Mouse (Mus musculus): ENCODE results near the gene Wnk3. TPM values are rescaled to one million over a fixed set of nuclear protein-coding genes. Genes with fewer than 3 reads are reported as not detected.
A peak's percentile ranks its signal among the peaks of the same experiment; 100 is the strongest.
"Not testable (repeated sequence)": the region's sequence is repeated elsewhere in the genome, so short reads cannot be mapped to it uniquely, and the experiment has no call there.

The Wnk3 gene
- polyA plus RNA-seq (2017; shearing (Covaris generic)): under 1 TPM; 0.09 to 0.45 TPM

DNA sequence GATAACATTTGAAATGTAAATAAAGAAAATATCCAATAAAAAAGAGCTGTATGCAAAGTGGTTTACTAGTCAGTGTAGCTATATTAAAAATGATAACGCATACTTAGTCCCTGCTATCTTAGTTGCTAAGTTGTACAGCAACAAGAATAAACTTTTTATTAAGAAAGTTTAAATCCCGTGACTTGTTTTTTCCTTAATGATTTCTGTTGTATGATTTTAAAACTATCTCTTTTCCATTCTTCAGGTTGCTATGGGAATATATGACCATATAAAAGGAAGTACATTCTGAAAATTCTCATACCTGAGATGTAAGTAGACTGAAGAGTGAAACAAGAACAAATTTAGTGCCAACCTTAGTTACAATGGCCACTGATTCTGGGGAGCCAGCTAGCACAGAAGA is at the start of gene Wnk3:
TSS of gene Wnk3 (plus strand) at position 301 of the 400 bp plus-strand sequence.
- ATAC-seq: no peak

DNA sequence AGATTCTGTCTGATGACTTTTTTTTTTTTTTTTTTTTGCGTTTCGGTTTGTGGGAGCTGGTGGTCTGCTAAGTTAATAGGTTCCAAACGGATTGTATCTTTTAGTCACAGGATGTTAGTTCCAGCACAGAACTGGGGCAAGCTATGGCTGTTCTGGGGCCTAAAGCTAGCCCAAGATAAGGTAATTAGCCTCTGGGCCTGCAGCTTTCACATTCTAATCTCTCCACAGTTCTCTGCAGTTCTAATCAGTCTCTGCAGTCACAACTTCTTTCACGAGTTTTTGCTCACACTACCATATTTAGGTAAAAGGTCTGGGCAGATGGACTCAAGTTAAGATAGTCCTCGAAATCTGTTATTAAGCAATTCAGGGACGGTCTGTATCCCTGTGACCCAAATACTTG is 39.5 kb upstream of the Wnk3 start:
- no peak for ATAC-seq

DNA sequence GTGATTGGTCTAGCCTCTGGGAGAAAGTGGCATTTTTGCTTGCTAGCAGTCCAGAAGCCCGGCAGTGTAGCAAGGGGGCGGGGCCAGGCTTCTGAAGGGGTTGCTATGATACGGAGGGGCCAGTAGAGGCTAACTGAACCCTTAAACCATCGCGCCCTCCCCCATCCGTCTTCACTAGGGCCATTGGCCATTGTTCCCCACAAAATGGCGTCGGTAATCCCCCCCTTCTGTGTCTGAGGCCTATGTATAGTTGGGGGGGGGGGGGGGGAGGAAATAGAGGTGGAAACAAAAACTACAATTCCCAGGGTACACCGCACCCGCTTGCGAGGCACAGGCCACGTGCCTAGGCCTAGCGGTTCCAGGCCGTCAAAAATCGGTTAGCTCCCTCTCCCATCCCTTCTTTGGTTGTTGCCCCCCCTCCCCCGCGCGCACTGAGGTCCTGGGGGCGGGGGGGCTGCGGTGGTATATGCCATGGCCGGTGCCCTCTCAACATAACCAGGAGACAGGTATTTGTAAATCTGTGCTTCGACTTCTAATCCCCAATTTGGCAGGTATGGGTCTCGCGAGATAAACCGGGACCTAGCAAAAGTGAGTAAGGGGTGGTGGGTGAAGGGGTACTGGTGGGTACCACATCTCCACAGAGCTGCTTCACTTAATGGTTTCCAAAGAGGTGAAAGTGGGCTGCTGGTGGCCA is 29.3 kb upstream of the Wnk3 start:
- ATAC-seq: no peak

DNA sequence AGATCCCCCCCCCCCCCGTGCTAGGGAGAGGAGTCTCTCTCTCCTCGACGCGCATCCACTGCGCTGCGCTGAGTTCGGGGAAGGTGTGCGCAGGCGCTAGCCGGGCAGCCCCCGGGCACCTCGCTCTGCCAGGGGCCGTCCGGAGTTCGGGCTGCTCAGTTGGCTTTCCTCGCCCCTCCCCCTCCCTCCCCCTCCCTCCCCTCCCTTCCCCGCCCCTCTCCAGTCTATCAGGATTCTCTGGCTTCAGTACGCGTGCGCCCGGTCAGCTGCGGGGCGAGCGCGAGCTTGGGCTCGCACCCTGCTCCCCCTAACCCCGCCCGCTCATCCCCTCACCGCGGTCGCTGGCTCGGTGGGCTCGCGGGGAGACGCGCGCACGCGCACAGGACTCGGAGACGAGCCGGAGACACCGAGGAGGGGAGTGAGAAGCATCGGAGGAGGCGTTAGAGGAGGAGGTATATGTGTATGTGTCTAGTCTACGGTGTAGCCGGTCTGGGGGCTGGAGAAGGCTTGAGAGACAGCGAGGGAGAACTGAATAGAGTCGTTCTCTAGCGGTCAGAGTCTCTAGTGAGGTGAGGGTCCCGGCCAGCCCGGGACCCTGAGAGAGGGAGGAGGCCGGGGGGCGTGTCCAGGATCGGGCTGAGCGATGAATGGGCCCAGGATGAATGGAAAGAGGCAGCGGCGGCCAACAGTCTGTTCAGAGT is 28.5 kb upstream of the Wnk3 start:
- no peak for ATAC-seq

DNA sequence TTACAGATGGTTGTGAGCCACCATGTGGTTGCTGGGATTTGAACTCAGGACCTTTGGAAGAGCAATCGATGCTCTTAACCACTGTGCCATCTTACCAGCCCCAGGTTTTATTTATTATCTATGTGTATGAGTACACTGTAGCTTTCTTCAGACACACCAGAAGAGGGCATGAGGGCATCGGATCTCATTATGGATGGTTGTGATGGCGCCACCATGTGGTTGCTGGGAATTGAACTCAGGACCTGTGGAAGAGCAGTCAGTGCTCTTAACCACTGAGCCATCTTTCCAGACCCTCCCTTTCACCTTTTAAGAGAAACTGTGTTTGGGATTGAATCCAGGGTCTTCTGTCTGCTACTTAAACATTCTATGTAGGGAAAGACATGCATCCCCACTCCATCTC is 24.7 kb upstream of the Wnk3 start:
- not testable (repeated sequence) for ATAC-seq

DNA sequence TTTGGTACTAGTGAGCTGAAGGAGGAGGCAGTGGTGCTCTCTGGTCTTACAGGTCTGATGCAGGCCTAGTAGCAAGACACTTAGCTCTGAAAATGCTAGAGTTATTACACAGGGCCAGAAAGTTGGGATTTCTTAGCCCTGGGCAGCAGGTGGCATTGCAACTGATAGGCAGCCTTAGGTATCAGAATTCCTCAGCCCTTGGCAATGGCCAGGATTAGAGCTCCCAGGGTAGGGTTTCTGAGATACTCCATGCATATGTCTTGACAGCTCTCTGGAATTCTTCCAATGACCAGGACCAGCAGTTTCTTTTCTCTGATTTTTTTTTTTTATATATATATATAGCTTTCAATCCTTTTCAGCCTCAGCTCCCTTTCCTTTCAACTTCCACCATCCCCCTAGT is 100.5 kb downstream of the Wnk3 start:
- ATAC-seq: no peak

DNA sequence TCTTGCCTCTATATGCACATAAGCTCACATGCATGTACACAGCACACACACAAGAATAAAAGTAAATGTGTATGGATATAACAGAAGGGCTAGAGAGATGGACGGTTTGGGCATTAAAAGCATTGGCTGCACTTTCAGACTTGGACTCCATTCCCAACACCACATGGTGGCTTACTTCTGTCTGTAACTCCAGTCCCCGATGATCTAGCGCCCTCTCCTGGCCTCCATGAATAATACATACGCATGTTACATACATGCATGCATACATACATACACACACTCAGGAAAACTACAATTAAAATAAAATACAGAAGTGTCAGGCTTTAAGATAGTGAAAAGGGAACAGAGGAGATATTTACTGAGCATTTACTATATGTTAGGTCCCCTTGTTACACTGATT is 115.9 kb downstream of the Wnk3 start:
- ATAC-seq: no peak

DNA sequence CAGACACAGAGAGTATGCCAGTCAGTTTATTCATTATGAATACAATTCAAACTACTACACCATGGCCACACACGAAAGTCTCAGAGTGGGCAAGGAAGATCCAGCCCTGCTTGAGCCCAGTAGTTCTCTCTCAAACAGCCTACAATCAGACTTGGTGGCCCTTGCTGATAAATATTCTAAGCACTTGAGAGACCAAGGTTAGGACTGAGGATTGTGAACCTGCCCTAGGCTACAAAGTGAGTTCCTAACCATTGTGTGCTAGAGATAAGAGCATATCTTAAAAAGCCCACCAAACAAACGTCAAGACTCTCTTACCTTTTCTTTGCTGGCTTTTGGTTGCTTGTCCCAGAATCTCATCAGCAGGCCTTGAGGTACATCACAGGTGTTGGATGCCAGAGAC is 135.7 kb downstream of the Wnk3 start:
- ATAC-seq: no peak

DNA sequence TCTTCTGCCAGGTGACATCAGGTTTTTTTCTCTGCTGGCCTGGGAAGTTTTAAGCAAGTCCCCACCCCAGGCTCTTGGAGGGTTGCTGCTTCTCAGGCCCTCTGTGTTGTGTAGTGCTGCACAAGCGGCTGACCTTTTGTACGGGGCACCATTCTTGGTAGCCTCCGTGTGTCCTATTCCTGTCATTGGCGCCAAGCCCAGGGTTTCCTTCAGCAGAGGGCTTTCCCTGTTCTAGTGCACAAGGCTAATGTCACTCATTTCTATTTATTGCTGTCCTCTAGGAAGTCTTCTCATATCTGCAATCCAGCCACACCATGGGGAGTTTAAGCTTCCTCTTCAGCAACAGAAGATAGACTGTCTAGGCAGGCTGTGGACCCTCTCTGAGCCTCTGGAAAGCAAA is 139.9 kb downstream of the Wnk3 start:
- ATAC-seq: no peak

DNA sequence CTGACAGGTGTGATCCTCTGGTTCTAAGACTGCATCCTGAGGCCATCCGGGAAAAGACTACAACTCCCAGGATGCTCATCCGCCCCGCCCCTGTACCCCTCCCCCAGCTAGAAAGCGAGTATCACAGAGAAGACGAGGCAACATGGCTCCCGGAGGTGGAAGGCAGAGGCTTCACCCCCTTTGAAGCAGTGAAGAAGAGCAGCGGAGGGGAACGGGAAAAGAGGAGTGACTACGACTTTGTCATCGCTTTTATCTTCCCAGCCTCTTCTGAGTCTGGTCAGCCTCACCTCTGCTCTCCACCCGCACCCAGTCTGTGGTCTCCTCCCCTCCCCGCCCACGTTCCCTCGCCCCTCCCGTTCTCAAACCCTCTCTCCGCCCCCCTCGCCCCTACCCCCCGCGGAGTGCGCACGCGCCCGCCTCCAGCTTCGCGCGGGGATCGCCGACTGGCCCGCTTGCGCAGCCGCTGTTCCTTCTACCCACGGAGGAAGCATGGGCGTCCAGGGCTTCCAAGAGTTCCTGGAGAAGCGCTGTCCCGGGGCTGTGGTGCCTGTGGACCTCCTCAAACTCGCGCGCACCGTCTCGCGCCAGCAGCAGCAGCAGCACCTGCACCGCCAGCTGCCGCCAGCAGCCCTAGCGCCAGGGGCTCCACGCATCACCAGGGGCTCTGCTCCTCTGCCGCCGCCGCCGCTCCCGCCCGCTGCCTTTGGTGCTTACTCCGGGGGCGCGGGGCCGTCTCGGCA is 146.1 kb downstream of the Wnk3 start, which contains the start of gene Fam120c:
TSS of gene Fam120c (plus strand) at position 415 of the 740 bp plus-strand sequence.
- peak; percentile 72 for ATAC-seq

DNA sequence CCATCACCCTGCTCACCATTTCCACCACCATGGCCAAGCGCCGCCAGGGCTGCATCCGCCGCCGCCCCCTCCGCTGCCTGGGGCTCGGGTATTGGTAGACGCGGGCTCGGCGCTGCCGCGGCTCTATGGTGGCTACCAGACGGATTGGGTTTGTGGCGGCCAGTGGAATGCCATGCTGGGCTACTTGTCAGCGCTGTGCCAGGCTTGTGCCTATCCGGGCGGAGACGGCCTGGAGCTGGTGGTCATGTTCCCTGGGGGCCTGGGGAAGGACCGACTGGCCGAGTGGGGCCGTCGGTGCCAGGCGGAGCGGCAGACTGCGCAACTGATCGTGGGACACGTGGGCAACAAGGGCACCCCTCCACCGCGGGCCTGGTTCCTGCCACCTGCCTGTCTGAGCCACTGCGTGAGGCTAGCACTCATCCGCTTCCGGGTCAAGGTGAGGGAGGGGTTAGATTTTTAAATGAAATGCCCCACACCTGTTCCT is 146.7 kb downstream of the Wnk3 start:
- ATAC-seq: peak; percentile 66

DNA sequence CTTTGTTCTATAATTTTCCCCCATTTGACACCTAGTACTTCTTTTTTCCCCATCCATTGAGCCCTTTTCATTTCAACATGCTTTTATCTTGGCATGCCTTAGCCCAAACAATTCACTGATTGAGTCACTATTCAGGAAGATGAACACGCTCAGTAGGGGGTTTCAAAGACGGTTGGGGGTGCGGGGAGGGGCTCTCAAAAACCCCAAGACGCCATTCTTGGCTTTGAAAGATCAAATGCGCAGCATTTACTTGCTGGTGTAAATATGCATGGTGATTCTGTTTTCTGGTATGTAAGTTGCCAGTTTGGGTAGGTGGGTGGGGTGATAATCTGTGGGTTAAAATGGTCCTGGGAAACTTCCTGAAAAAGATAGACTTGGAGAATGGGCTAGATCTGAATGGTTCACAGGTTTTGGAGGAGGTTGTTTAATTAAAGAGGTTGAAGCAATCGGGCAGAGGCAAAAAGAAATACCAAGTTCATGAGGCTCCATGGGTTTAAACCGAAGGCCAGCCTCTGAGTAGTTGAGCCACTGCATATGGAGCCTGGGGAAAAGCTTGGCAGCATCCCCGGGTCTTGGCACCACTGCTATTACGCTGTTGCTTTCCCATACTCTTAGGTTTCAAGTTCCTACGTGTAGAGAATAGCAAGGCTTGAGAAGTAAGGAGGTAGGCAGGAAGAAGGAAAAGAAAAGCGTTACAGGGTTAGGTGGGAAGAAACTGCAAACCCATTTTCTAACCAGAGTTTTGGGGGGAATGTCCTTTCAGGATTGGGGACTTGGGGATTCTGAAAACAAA is 147.7 kb downstream of the Wnk3 start:
- no peak for ATAC-seq

DNA sequence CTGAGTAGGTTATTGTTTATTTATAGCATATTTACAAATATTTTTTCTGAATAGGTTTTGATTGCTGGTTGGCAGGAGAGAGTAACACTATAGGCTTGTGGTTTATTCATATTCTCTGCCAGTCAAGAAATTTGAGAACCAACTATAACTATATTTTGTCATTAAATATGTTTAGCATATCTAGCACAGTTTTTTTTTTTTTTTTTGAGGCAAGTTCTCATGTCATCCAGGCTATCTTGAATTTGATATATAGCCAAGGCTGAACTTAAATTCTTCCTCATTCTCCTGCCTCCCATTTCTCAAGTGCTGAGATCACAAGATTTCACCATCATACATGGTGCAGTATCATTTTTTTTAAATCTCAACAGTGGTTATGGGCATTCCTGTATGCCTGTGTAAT is 149.4 kb downstream of the Wnk3 start:
- no peak for ATAC-seq

DNA sequence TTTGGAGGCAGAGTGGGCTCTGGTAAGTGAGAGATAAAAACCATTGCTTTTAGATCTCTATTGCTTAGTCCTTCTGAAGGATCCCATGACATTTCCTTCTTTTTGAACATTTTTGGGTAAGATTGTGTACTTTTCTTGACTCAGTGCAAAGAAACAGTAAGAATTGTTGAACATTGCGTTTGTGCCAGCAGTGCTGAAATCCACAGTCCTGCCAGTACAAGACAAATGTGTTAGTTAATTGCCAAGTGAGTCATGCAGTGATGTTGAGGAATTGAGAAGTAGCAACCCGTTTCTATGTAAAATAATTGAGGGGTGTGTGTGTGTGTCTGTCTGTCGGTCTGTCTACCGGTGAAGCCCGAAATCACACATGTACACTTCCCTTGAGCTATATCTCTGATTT is 151.4 kb downstream of the Wnk3 start:
- ATAC-seq: no peak

Other genes with a start within 250 kb of the Wnk3 start
- gene Gnl3l, start 180.8 kb upstream of the Wnk3 start, polyA plus RNA-seq (2017; shearing (Covaris generic)): 10 to 100 TPM; 22.6 to 24.7 TPM
- gene Fgd1, start 151.9 kb upstream of the Wnk3 start, polyA plus RNA-seq (2017; shearing (Covaris generic)): under 1 TPM in 1 of 2 experiments, not detected in 1; 0.42 TPM
- 10 to 100 TPM; 15.8 to 19.0 TPM for gene Tsr2, start 101.5 kb upstream of the Wnk3 start, polyA plus RNA-seq (2017; shearing (Covaris generic))
- gene Fam120c, start 146.1 kb downstream of the Wnk3 start, polyA plus RNA-seq (2017; shearing (Covaris generic)): 1 to 10 TPM; 1.6 to 1.7 TPM